Mouse (Mus musculus): ENCODE data around the gene Pde10a. TPM values are rescaled to one million over a fixed set of nuclear protein-coding genes. Genes with fewer than 3 reads are reported as not detected.

The Pde10a gene
- polyA plus RNA-seq, 1 experiment from 2014 or later, result 6.2 TPM

GRCm38 (mm10) chr17:8878056-8878455 is 352.9 kb downstream of the Pde10a start:
- Histone ChIP-seq H3K27ac (no peak overlapping the region), H3K9ac (no peak overlapping the region), H3K4me3 (no peak overlapping the region), H3K36me3 (no peaks in the 10 kb centered on the region), H3K4me2 (no peak overlapping the region), H3K4me1 (no peaks in the 10 kb centered on the region), H3K9me3 (no peaks in the 10 kb centered on the region), H3K27me3 (no peaks in the 10 kb centered on the region)
- ATAC-seq (ENCODE audit: insufficient number of reproducible peaks, insufficient read depth, low FRiP score, low TSS enrichment, low read depth), result no peak
- 59% methylated on average over 1 of the region's 1 CpGs for WGBS

GRCm38 (mm10) chr17:8881711-8882110 is 356.5 kb downstream of the Pde10a start:
- Histone ChIP-seq H3K36me3 (no peaks in the 10 kb centered on the region), H3K4me1 (no peaks in the 10 kb centered on the region), H3K27me3 (no peaks in the 10 kb centered on the region), H3K9ac (no peak overlapping the region), H3K9me3 (no peaks in the 10 kb centered on the region), H3K4me2 (no peak overlapping the region), H3K4me3 (no peak overlapping the region), H3K27ac (no peak overlapping the region)
- WGBS, result 86% methylated on average over 6 of the region's 6 CpGs
- no peak for ATAC-seq (ENCODE audit: insufficient number of reproducible peaks, insufficient read depth, low FRiP score, low TSS enrichment, low read depth)

- Histone ChIP-seq H3K27me3 (no peaks in the 10 kb centered on the region), H3K4me1 (no peaks in the 10 kb centered on the region), H3K9ac (no peak overlapping the region), H3K27ac (no peak overlapping the region), H3K4me3 (no peak overlapping the region), H3K4me2 (no peak overlapping the region), H3K36me3 (no peaks in the 10 kb centered on the region), H3K9me3 (no peaks in the 10 kb centered on the region)
- ATAC-seq (ENCODE audit: insufficient number of reproducible peaks, insufficient read depth, low FRiP score, low TSS enrichment, low read depth), result no peak
- WGBS, result 74% methylated on average over 5 of the region's 5 CpGs
Observed at GRCm38 (mm10) chr17:8884691-8885090, 359.5 kb downstream of the Pde10a start.

- Histone ChIP-seq H3K4me3 (no peak overlapping the region), H3K36me3 (no peaks in the 10 kb centered on the region), H3K4me2 (no peak overlapping the region), H3K4me1 (no peaks in the 10 kb centered on the region), H3K9ac (no peak overlapping the region), H3K9me3 (no peaks in the 10 kb centered on the region), H3K27me3 (no peaks in the 10 kb centered on the region), H3K27ac (no peak overlapping the region)
- 81% methylated on average over 6 of the region's 6 CpGs for WGBS
- no peak for ATAC-seq (ENCODE audit: insufficient number of reproducible peaks, insufficient read depth, low FRiP score, low TSS enrichment, low read depth)
Observed at GRCm38 (mm10) chr17:8885830-8886229, 360.7 kb downstream of the Pde10a start.

- WGBS, result 71% methylated on average over 9 of the region's 9 CpGs
- no peaks in the 10 kb centered on the region for H3K27me3 ChIP-seq
- no peak overlapping the region for H3K4me3 ChIP-seq
- no peaks in the 10 kb centered on the region for H3K36me3 ChIP-seq
- no peak overlapping the region for H3K4me2 ChIP-seq
- ATAC-seq (ENCODE audit: insufficient number of reproducible peaks, insufficient read depth, low FRiP score, low TSS enrichment, low read depth), result no peak
- H3K27ac ChIP-seq, result no peak overlapping the region
- H3K4me1 ChIP-seq, result peaks cover 4% of the 10 kb centered on the region; the same call in 1 of the 2 replicates
- H3K9me3 ChIP-seq, result no peaks in the 10 kb centered on the region
- H3K9ac ChIP-seq, result no peak overlapping the region
Observed at GRCm38 (mm10) chr17:8888105-8888504, 362.9 kb downstream of the Pde10a start.

- no peak for ATAC-seq (ENCODE audit: insufficient number of reproducible peaks, insufficient read depth, low FRiP score, low TSS enrichment, low read depth)
- Histone ChIP-seq H3K4me2 (no peak overlapping the region), H3K4me3 (no peak overlapping the region), H3K9me3 (no peaks in the 10 kb centered on the region), H3K36me3 (no peaks in the 10 kb centered on the region), H3K27ac (no peak overlapping the region), H3K27me3 (no peaks in the 10 kb centered on the region), H3K9ac (no peak overlapping the region), H3K4me1 (peaks cover 4% of the 10 kb centered on the region; the same call in 1 of the 2 replicates)
- WGBS, result 84% methylated on average over 5 of the region's 5 CpGs
Observed at GRCm38 (mm10) chr17:8888639-8889038, 363.5 kb downstream of the Pde10a start.

GRCm38 (mm10) chr17:8892193-8892985 is 367.2 kb downstream of the Pde10a start:
- Histone ChIP-seq H3K27me3 (no peaks in the 10 kb centered on the region), H3K4me2 (no peak overlapping the region), H3K27ac (no peak overlapping the region), H3K9ac (no peak overlapping the region), H3K4me1 (peaks cover 4% of the 10 kb centered on the region; the same call in 1 of the 2 replicates), H3K4me3 (no peak overlapping the region), H3K9me3 (no peaks in the 10 kb centered on the region), H3K36me3 (no peaks in the 10 kb centered on the region)
- 70% methylated on average over 13 of the region's 13 CpGs for WGBS
- no peak for ATAC-seq (ENCODE audit: insufficient number of reproducible peaks, insufficient read depth, low FRiP score, low TSS enrichment, low read depth)

- 70% methylated on average over 14 of the region's 14 CpGs for WGBS
- H3K36me3 ChIP-seq, result no peaks in the 10 kb centered on the region
- H3K9ac ChIP-seq, result no peak overlapping the region
- no peak overlapping the region for H3K27ac ChIP-seq
- peaks cover 4% of the 10 kb centered on the region; the same call in 1 of the 2 replicates for H3K4me1 ChIP-seq
- no peak overlapping the region for H3K4me3 ChIP-seq
- no peak for ATAC-seq (ENCODE audit: insufficient number of reproducible peaks, insufficient read depth, low FRiP score, low TSS enrichment, low read depth)
- H3K4me2 ChIP-seq, result no peak overlapping the region
- no peaks in the 10 kb centered on the region for H3K27me3 ChIP-seq
- H3K9me3 ChIP-seq, result no peaks in the 10 kb centered on the region
Observed at GRCm38 (mm10) chr17:8895991-8896390, 370.8 kb downstream of the Pde10a start.

GRCm38 (mm10) chr17:8897749-8898148 is 372.6 kb downstream of the Pde10a start:
- Histone ChIP-seq H3K27me3 (no peaks in the 10 kb centered on the region), H3K4me3 (no peak overlapping the region), H3K27ac (no peak overlapping the region), H3K9me3 (no peaks in the 10 kb centered on the region), H3K4me2 (no peak overlapping the region), H3K9ac (no peak overlapping the region), H3K36me3 (no peaks in the 10 kb centered on the region), H3K4me1 (no peaks in the 10 kb centered on the region)
- ATAC-seq (ENCODE audit: insufficient number of reproducible peaks, insufficient read depth, low FRiP score, low TSS enrichment, low read depth), result no peak
- WGBS, result 88% methylated on average over 10 of the region's 10 CpGs

GRCm38 (mm10) chr17:8898221-8898620 is 373.0 kb downstream of the Pde10a start:
- ATAC-seq (ENCODE audit: insufficient number of reproducible peaks, insufficient read depth, low FRiP score, low TSS enrichment, low read depth), result no peak
- Histone ChIP-seq H3K4me1 (no peaks in the 10 kb centered on the region), H3K27me3 (no peaks in the 10 kb centered on the region), H3K36me3 (no peaks in the 10 kb centered on the region), H3K4me2 (no peak overlapping the region), H3K27ac (no peak overlapping the region), H3K9me3 (no peaks in the 10 kb centered on the region), H3K4me3 (no peak overlapping the region), H3K9ac (no peak overlapping the region)
- 87% methylated on average over 8 of the region's 8 CpGs for WGBS

GRCm38 (mm10) chr17:8899212-8899611 is 374.0 kb downstream of the Pde10a start:
- ATAC-seq (ENCODE audit: insufficient number of reproducible peaks, insufficient read depth, low FRiP score, low TSS enrichment, low read depth), result no peak
- 92% methylated on average over 7 of the region's 7 CpGs for whole genome bisulfite sequencing
- no peaks in the 10 kb centered on the region for H3K27me3 ChIP-seq
- no peaks in the 10 kb centered on the region for H3K4me1 ChIP-seq
- no peaks in the 10 kb centered on the region for H3K9me3 ChIP-seq
- H3K4me2 ChIP-seq, result no peak overlapping the region
- H3K36me3 ChIP-seq, result no peaks in the 10 kb centered on the region
- no peak overlapping the region for H3K4me3 ChIP-seq
- no peak overlapping the region for H3K27ac ChIP-seq
- H3K9ac ChIP-seq, result no peak overlapping the region

- Histone ChIP-seq H3K36me3 (no peaks in the 10 kb centered on the region), H3K4me2 (no peak overlapping the region), H3K4me3 (no peak overlapping the region), H3K9ac (no peak overlapping the region), H3K9me3 (no peaks in the 10 kb centered on the region), H3K27ac (no peak overlapping the region), H3K4me1 (peaks cover 4% of the 10 kb centered on the region), H3K27me3 (no peaks in the 10 kb centered on the region)
- WGBS, result 79% methylated on average over 5 of the region's 5 CpGs
- no peak for ATAC-seq (ENCODE audit: insufficient number of reproducible peaks, insufficient read depth, low FRiP score, low TSS enrichment, low read depth)
Observed at GRCm38 (mm10) chr17:8903555-8904283, 378.5 kb downstream of the Pde10a start.

All from embryonic facial prominence, embryonic 13.5 days (tissue).